Mouse (Mus musculus) frontal cortex, postnatal 10 days (tissue): Measurements from ENCODE around the gene Gne.
"Not testable (repeated sequence)": the region's sequence is repeated elsewhere in the genome, so short reads cannot be mapped to it uniquely, and the experiment has no call there.

Experiments
- DNase-seq, 2 experiments: peaks; one replicate each; pipeline ENCODE4 v3.0.0; 2022; ENCODE audit warnings: low spot score in 2 of 2, mixed read lengths in 1 of 2

Gne gene

DNA sequence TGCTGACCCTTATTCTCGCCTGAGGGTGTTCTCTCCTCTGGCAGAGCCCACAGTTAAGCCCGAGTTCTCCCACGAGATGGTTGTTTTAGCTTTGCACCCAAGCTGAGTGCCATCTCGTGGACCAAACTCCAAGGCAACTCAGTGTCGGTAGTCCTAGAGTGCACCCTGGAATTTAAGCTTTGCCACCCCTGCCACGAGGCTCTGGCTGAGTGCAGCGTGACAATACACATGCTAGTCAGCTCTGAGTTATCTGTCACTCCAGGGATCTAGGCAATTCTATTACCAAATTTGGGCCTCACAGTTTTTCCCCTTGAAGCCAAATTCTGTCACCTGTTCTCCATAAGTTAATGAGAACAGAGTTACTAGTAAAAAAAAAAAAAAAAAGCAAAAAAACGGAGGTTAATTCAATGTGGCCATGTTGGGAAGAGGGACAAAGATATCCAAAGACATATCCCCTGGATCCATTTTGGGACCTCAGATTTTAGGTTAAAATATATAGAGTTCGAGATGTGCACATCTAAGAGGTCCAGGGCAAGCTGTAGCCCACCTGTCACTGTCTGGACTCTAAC lies 11.0 kb downstream of the Gne start:
- no peak for DNase-seq

DNA sequence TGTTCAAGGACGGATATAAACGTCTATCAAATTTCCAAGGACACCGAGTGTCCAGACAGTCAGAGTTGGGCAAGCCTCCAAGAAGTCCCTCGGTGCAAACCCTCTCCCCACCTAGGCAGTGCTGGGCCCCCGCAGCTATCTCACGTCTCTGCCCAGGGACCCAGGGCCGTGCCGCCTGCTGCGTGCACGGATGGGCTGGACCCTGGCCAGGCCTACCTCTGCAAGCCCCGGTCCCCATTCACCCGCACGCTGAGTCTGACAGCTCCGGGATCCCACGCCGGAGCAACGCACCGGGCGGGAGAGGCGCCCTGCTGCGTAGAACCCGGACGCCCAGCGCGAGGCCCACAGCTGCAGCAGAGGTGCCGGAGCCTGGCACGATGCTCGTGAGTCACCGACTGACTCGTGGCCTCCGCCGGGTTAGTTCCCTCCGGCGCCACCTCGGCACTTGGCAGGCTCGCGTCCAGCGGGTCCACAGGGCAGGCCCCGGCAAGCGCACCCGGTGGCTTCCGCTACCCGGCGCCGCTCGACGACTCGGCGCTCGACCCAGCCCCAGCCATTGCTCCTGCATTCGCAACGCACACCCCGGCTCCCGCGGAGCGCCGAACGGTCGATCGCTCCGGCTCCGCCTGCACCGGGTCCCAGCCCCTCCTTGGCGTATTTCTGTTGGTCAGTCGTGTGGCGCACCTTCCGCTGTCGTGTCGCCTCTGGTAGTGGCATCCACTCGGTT lies 11.7 kb downstream of the Gne start:
- DNase-seq: peak; percentile 79 to 89

DNA sequence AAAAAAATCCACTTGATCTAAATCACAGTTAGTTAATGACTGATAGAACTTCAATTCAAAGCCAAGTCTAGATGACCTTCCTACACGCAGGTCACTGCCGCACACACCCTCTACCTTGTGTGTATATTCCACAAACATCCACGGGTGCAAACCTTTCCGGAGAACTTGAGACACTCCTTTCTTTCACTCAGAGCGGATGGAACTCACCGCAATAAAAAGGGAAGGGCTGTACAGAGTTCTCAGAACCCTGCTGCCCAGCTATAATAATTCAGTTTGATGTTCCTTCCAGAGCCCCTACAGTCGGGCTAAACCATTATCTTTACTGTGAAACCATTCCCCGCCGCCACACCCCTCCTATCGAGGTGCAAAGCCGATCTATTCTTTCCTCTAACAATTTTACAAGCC lies 12.2 kb downstream of the Gne start:
- DNase-seq: no peak

DNA sequence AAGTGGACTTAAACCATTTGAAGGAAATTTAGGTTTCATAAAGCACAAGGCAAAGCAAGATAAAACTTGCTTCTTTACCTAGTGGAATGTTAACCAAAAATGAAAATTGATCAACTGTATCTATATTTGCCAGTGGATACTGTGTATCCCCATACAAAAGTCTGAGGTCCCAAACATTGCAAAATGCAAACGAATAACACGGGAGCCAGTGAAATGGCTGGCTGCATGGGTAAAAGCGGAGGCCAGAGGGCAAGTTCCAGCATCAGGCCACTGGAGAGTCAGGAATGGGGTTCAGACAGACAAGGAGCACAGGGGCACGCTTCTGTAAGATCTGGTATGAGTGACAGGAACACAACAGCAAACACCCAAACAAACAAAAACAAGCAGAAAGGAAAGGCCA lies 13.3 kb downstream of the Gne start:
- DNase-seq: no peak

DNA sequence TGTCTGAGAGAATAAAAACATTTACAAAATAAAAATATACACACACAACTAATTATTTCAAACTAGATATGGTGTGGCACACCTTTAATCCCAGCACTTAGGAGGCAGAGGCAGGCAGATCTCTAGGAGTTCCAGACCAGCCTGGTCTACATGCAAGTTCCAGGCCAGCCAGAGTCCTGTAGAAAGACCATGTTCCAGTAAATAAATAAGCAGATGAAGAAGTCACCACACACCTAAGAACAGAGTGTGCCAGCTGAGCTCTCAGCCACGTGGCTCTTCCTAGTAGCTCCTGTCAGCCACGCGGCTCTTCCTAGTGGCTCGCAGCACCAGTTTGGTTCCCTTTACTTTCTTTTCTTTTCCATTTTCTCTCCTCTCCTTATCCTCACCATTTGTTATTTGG lies 14.6 kb downstream of the Gne start:
- no peak for DNase-seq

DNA sequence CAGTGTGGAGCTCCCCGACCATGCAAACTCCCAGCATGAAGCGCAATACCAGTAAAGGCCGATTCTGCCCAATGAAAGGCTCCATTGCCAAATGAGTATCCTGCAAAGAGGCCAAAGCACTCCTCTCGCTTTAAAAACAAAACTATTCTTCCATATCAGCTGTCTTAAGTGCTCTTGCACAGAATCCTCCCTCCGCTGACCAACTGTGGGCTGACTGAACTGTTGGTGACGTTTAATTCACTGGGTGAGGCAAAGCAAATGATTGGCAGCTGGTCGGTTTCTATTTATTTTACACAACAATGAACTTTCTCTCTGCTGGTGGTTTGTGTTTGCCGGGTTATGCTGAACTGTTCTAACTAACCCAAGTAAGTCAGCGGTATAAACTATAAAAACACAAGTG lies 15.2 kb downstream of the Gne start:
- no peak for DNase-seq

DNA sequence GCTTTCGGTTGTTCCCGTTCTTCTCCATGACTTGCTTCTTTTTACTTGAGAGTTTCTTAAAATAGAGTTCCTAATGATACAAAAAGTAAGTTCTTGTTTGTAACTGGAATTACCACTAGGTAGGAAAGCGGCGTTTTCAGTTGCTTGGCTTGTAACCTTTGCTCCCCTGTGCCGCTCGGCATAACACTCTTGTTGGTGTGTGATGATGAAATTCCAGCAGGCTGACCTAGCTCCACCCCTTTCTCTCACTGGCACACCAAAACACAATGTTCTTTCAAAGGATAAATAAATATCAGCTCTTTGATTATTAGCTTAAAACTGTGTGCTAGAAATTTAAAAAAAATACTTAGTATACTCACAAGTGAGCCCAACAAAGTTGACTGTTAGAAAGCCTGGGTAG lies 17.1 kb downstream of the Gne start:
- DNase-seq: no peak

DNA sequence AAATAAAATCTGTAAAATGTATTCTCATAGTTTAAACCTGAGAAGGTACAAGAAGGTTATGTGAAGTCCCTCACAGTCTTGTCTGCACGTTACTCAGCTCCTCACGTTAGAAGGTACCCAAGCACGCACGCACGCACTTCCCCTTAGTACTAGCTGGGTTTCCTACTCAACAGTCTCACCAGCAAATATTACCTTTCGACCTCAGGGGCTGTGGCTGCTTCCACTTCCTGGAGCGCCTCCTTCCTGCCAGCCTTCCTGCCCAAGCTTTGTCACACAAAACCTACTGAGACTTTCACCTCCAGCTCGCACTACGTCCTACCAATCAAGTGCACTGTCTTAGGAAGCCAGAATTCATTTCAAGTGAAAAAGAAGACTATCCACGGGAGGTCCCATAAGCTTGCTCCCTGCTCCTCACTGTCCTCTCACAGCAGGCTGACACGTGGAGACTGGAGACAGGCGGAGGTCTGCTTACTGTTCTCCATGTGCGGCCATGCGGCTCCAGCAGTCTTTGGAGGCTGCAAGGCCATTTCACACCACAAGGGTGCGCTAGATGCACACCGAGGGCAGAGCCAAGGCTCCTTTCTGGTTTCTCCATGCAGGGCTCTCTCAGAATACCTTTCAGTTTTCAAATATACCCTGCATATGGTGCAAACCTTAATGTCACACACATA lies 18.5 kb downstream of the Gne start:
- DNase-seq: peak; percentile 62 to 86

DNA sequence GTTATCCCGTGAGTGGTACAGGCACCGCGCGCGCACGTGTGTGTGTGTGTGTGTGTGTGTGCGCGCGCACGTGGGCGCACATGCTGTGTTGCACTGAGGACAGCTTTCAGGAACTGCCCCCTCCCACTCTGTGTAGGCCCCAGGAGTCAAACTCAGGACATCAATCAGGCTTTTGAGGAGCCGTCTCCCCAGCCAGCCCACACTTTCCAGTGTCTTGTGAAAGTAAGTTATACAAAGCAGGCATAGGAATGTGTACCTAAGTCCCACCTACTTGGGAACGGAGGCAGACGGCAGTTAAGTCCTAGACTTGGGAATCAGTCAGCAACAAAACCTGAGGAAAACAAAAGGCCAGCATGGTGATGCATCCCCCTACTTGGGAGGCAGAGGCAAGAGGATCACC lies 21.2 kb downstream of the Gne start:
- DNase-seq: no peak

DNA sequence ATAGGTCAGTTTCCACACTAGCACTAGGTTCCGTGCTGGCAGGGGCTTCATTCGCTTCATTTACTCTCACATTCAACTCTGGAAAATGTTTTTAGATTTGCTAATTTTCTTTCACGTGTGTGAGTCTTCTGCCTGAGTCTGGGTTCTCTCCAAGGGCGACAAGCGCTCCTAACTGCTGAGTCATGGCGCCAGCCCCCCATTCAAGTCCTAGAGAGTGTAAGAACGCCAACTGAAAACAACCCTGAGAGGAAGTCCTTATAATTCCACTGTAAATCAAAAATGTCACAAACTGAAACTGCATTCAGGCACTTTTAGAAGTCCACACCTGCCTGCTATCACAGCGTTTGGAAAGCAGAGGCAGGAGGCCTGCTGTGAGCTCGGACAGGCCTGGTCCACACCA lies 21.9 kb downstream of the Gne start:
- no peak for DNase-seq

DNA sequence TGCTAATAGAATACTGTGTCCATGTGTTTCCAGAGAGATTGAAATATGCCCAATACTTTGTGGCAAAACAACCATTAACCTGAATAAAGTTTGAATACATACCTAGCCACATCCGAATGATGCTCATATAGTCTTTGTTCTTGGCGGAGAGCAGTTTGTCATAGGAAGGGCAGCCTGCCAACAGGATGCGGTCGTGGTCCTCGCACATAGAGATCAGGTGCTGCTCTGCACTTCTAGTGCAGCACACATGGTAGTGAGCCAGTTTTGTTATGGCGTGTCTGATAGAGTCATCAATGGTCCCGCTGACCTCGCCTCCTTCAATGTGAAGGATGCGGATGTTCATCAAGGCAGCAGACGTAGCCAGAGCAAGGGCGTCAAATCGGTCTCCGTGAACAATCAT lies 24.3 kb downstream of the Gne start:
- no peak for DNase-seq

DNA sequence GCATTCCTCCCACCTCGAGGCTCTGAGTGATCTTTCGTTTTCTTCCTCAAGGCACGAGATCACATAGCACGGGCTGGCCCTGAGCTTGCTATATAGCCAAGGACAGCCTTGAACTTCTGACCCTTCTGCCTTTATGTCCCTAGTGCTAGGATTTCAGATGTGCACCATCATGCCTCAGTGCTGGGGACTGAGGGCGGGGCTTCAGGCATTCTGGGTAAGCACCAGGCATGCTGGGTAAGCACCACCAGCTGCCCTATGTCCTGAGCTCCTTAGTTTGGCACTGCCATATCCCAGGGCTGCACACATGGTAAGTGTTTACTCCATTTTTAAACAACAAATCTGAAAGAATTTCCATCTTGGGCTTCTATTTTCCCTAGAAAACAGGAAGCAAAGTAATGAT lies 34.2 kb downstream of the Gne start:
- DNase-seq: no peak

DNA sequence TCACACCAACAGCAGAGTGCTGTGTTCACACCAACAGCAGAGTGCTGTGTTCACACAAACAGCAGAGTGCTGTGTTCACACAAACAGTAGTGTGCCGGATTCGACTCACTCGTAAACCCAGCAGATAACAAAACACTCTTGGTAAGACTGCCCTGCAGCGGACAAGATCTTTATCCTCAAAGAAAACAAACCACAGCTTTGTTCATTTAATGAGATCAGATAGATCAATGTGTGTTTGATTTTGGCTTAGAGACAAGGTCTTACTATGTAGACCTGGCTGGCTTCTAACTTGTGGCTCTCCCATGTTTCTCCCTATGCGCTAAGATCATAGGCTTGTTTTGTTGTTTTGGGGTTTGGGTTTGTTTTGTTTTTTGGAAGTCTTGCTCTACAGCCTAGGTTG lies 37.9 kb downstream of the Gne start:
- no peak for DNase-seq

DNA sequence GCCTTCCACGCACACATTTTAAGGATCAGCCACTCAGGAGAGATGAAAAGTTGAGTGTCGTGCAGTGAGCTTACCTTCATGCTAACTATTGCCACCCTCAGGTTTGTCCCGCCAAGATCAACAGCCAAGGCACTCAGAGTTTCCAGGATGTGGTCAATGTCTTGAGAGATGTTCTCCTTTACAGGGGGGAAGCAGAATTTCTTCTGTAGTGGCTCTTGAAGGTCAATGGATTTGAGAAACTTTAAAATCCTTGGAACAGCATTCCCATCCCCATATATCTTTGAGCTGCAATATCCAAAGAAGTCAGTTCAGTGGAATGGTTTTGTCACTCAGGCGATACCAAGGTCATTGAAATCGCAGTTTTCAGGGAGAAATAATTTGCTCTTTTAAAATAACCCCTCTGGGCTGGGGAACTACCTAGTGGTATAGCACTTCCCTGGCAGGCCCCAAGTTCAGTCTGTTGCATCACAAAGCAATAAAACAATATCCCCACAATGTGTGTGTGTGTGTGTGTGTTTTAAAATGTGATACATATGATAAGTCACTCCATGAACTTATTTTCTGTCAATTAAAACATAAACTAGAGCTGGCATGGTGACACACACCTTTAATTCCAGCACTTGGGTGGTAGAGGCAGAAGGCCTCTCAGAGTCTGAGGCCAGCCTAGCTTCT lies 39.2 kb downstream of the Gne start:
- DNase-seq: no peak

DNA sequence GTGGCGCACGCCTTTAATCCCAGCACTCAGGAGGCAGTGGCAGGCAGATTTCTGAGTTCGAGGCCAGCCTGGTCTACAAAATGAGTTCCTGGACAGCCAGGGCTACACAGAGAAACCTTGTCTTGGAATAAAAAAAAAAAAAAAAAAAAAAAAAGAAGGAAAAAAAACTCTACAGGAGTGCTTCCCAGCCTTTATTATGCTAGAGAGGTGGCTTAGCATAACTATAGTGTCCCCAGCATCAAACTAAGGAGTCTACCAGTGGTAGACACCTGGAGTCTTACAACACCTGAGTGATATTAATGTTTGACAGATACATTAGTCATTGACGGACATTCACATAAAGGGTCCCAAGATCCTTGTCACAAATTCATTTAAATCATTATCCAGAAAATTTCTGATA lies 40.8 kb downstream of the Gne start:
- not testable (repeated sequence) for DNase-seq

DNA sequence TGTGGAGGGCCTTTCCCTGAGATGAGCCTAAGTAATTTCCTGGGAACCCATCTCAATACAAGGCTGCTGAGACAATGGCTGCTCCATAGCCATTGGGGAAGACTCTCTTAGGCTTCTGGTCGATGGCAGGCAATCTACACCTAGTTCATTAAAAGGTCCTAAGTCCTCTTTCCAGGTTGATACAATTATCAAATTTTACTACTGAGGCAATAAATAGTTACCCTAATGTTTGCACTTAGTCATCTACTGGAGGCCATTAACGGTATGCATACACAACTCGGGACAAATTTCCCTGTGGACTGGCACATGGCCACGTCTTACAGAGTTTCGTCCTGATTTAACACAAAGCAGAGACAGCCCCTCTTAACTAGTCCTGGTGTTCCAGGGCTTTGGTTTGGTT lies 41.5 kb downstream of the Gne start:
- DNase-seq: no peak

DNA sequence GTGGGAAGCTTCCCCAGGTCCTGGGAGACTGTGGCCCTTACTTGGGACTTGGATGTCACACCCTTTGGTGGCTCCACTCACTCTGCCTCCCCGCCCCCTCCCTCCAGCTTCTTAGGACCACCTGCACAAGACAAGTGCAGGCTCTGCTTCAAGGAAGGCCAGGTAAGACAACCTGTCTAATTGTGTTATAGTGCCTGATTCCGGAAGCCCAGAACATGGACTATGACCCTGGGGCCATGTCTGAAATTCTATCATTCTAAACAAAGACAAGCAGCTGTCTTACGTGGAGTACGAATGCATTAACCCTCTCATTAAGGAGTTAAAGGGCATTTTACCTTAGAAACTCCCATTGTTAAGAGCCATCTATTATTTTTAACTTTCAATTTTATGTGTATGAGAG lies 43.2 kb downstream of the Gne start:
- DNase-seq: no peak

DNA sequence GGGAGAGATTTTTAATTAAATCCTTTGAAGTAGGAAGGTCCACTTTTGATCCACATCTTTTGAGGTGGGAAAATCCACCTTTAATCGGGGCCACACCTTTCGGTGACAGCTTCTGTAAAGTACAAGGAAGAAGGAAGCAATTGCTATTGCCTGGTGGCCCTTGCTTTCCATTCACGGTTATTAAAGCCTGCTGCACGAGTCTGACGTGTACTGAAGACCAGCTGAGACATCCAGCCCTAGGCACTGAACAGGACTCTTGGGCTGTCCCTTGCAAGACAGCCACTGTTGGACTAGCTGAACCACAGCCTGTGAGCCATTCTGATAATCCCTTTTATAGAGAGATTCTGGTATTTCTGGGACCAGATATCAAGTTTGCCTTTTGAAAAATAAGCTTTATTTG lies 47.5 kb downstream of the Gne start:
- no peak for DNase-seq

DNA sequence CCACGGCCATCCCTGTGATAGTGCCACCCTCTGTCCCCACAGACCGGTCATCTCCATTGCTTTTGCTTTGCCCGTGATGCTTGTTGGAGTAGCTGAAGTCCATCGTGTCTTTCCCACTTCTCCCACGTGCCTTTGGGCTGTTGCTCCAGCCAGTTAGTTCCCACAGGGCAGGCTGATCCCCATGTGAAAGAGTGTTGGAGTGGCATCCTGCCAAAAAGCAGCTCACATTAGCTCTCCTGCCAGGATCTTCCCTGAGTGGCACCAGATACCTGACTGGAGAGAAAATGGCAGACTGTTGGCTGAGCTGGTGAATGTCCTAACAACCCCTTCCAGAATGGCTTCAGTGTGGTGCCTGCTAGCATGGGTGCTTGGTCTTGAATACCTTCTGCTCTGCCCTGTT lies 52.5 kb downstream of the Gne start:
- no peak for DNase-seq

DNA sequence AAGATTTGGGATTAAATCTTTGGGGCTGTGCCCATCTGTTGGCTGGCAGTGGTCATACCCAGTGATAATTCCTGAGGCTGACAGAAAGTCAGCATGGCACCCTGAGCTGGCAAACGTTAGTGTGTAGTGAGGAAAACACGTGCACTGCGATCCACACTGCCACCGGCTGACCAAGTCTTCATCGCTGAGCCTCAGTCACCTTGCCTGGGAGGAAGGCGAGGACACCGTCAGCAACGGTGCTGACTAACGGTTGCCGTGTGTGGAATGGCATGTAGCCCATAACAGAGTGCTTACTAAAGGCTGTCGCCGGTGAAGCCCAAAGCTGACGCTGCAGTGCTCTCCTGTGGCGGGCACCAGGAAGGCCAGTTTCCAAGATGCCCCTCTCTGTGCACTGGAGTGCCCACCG lies 54.3 kb downstream of the Gne start:
- DNase-seq: no peak

DNA sequence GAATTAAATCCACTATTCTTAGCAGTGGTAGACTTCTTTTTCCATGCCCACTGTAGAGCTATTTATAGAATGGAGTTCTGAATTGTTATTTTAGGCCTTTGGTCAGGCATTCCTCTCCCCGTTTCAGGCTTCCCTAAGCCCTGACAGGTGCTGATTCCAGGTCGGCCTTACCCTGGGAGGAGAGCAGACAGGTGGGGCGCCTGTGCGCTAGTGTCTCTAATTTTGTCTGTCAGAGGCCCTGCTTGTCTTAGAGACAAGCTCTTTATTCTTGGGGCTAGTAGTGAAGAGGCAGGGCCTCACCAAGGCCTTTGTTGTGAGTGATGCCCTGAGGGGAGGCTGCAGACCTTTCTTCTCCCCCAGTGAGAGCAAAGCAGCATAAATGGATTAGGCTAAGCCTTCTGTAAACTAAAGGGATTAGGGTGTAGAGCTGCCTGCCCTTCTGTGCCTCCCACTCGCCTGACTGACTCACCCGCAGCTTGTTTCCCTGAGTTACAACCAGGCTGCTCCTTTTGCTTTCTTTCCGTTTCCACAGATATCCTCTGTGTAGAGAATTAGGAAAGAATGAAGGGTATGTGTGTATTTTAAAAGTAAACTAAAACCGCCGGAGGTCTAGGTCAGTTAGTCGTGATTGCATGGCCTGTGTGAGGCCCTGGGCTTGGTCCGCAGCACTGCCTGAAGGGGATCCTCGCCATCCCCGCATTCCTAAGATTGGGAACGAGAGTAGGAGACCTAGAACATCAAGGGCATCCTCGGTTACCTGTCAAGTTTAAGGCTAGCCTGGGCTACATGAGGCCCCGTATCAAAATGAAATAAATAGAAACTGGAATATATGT lies 55.5 kb downstream of the Gne start:
- no peak for DNase-seq

DNA sequence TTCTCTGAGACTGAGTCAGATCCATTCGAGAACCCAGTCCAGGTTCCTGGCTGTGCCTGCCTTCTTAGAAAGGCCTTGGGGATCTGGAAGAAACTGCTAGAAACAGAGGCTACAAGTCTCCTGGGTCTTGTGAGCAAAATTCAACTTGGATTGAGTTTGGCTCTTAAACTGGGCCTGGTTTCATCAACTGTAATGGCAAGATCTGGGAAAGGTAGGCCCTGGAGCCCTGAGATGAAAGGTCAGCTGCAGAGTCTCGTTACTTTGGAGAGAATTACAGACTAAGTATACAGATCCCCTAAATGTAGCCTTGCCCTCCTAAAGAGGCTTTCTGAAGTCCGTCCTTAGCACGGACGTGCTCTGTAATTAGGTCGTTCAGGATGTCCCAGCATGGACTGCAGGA lies 58.4 kb downstream of the Gne start:
- DNase-seq: no peak
